Comparison of ENCODE assay signal across 9 mouse cellular contexts in genomic region chr3:66970661-66971331, GRCm38 (mm10). TPM values are rescaled to one million over a fixed set of nuclear protein-coding genes. Genes with fewer than 3 reads are reported as not detected.
DNase-seq lines count a peak whose midpoint lies in the region; ATAC-seq lines count a peak whose summit lies in the region.
"Had no signal": no experiment of that assay in that cellular context is flagged by ENCODE, and none has a peak within 500 bp of the region (broad histone marks: within the 10 kb centered on the region; RNA-seq: fewer than 3 reads in every experiment).

No protein-coding gene starts in this region.

- intact Hi-C loops in heart, postnatal 25 days (cut with DNase I) = no loop called here

- no peak for DNase-seq in heart, postnatal 25 days (ENCODE audit: low spot score)
- DNase-seq in embryonic facial prominence, embryonic 11.5 days (ENCODE audit: low spot score) = no peak
- DNase-seq in neural tube, embryonic 10.5 days (ENCODE audit: extremely low spot score, low spot score) = peak; percentile 55
- no peak for DNase-seq in urinary bladder, postnatal 14 days (ENCODE audit: low spot score)
- DNase-seq in adrenal gland, adult 18-20 months (ENCODE audit: low spot score in 2 of 2) = no peak
- DNase-seq in layer of hippocampus, adult 11-12 months (ENCODE audit: low spot score) = no peak

- peak overlapping the region; percentile 32 for H3K4me2 ChIP-seq in heart, embryonic 14.5 days (ENCODE audit: low read length)
- H3K4me2 ChIP-seq in embryonic facial prominence, embryonic 11.5 days (ENCODE audit: low read depth, low read length) = peak overlapping the region; percentile 29
- H3K4me2 ChIP-seq in hindbrain, embryonic 16.5 days (ENCODE audit: low read length) = peak overlapping the region; percentile 25

- H3K27me3 ChIP-seq in heart, embryonic 14.5 days (ENCODE audit: control insufficient read depth, insufficient read depth, low read length) = peaks cover 72% of the 10 kb centered on the region
- H3K27me3 ChIP-seq in embryonic facial prominence, embryonic 11.5 days (ENCODE audit: control insufficient read depth, insufficient read depth, low read length) = peaks cover 37% of the 10 kb centered on the region
- H3K27me3 ChIP-seq in hindbrain, embryonic 16.5 days (replicated peaks; ENCODE audit: control insufficient read depth, insufficient read depth, low read length) = peaks cover 51% of the 10 kb centered on the region

- H3K9ac ChIP-seq in heart, embryonic 14.5 days (ENCODE audit: low read length) = no peak overlapping the region
- 0 out of 2 replicates have a peak overlapping the region, but pooled peaks have one; percentile 2 for H3K9ac ChIP-seq in embryonic facial prominence, embryonic 11.5 days (replicated peaks; ENCODE audit: low read length)
- no peak overlapping the region for H3K9ac ChIP-seq in hindbrain, embryonic 16.5 days (ENCODE audit: low read depth, low read length)

- H3K9me3 ChIP-seq in heart, embryonic 14.5 days (ENCODE audit: control insufficient read depth, low read length) = no peaks in the 10 kb centered on the region
- no peaks in the 10 kb centered on the region for H3K9me3 ChIP-seq in embryonic facial prominence, embryonic 11.5 days (replicated peaks; ENCODE audit: control insufficient read depth, low read length)
- no peaks in the 10 kb centered on the region for H3K9me3 ChIP-seq in hindbrain, embryonic 16.5 days (ENCODE audit: control insufficient read depth, low read length)

- H3K4me1 ChIP-seq in heart, embryonic 14.5 days (ENCODE audit: control insufficient read depth in 2 of 2, insufficient read depth in 2 of 2, low read length in 2 of 2) = peaks cover 6 to 10% of the 10 kb centered on the region in 2 experiments; a peak in 3 of 4 replicates
- peaks cover 4% of the 10 kb centered on the region; the same call in 1 of the 2 replicates for H3K4me1 ChIP-seq in embryonic facial prominence, embryonic 11.5 days (ENCODE audit: control insufficient read depth, insufficient read depth, low read length)
- peaks cover 10% of the 10 kb centered on the region for H3K4me1 ChIP-seq in hindbrain, embryonic 16.5 days (ENCODE audit: control insufficient read depth, insufficient read depth, low read depth, low read length)

- no peak overlapping the region for H3K27ac ChIP-seq in heart, embryonic 14.5 days (replicated peaks in 1 of 2; ENCODE audit: control insufficient read depth in 1 of 2, insufficient read depth in 1 of 2, low read depth in 2 of 2, low read length in 2 of 2)
- H3K27ac ChIP-seq in embryonic facial prominence, embryonic 11.5 days (replicated peaks; ENCODE audit: low read depth, low read length) = no peak overlapping the region
- no peak overlapping the region for H3K27ac ChIP-seq in hindbrain, embryonic 16.5 days (ENCODE audit: low read depth, low read length)

- WGBS in heart, embryonic 14.5 days = 1% methylated on average over 29 of the region's 29 CpGs
- WGBS in embryonic facial prominence, embryonic 11.5 days = 1% methylated on average over 29 of the region's 29 CpGs
- WGBS in hindbrain, embryonic 16.5 days = 1% methylated on average over 29 of the region's 29 CpGs

- no peaks in the 10 kb centered on the region for H3K36me3 ChIP-seq in heart, embryonic 14.5 days (ENCODE audit: control insufficient read depth, insufficient read depth, low read length)
- no peaks in the 10 kb centered on the region for H3K36me3 ChIP-seq in embryonic facial prominence, embryonic 11.5 days (replicated peaks; ENCODE audit: control insufficient read depth, insufficient read depth, low read depth, low read length)
- H3K36me3 ChIP-seq in hindbrain, embryonic 16.5 days (ENCODE audit: control insufficient read depth, insufficient read depth, low read length) = no peaks in the 10 kb centered on the region
- H3K36me3 ChIP-seq: G1E had no signal

- no peak; the same call in 1 of the 2 replicates for ATAC-seq in heart, embryonic 14.5 days (ENCODE audit: insufficient number of reproducible peaks, insufficient read depth, low FRiP score, low read depth)
- 0 out of 2 replicates have a peak, but pooled peaks have one; percentile 14 for ATAC-seq in embryonic facial prominence, embryonic 11.5 days (replicated peaks; ENCODE audit: insufficient number of reproducible peaks, low FRiP score, low TSS enrichment, low read depth)
- peak; percentile 40 for ATAC-seq in hindbrain, embryonic 16.5 days

- H3K4me3 ChIP-seq in heart, embryonic 14.5 days (ENCODE audit: control insufficient read depth in 1 of 2, insufficient read depth in 1 of 2, low read depth in 1 of 2, low read length in 2 of 2) = peak overlapping the region; percentile 7 to 23; a peak in 2 of 4 replicates
- H3K4me3 ChIP-seq in embryonic facial prominence, embryonic 11.5 days (ENCODE audit: low read depth, low read length) = peak overlapping the region; percentile 21; the same call in 1 of the 2 replicates
- 0 out of 2 replicates have a peak overlapping the region, but pooled peaks have one; percentile 1 for H3K4me3 ChIP-seq in hindbrain, embryonic 16.5 days (ENCODE audit: low read length)

RNA-seq across cellular contexts. Expression of gene Rsrc1, which starts 10.4 kb away (rescaled TPM):
- polyA plus RNA-seq in heart, embryonic 14.5 days (2014; fragmentation: Nextera tagmentation; extraction: Ambion mirVana) = 23.6 and 27.0 TPM in 2 replicates
- total RNA-seq in heart, postnatal 25 days (2021) = 10 to 100 TPM in 1 of 2 experiments, 1 to 10 TPM in 1; 8.9 to 13.8 TPM
- polyA plus RNA-seq in embryonic facial prominence, embryonic 11.5 days (2014; fragmentation: Nextera tagmentation; extraction: Ambion mirVana) = 52.5 and 54.8 TPM in 2 replicates
- 30.4 and 31.5 TPM in 2 replicates for polyA plus RNA-seq in hindbrain, embryonic 16.5 days (2015; fragmentation: Nextera tagmentation; extraction: Ambion mirVana)
- 10 to 100 TPM; 26.9 to 31.2 TPM for total RNA-seq in adrenal gland, adult 18-20 months (2021)

RNA-seq across cellular contexts. Expression of gene Shox2, which starts 10.8 kb away (rescaled TPM):
- polyA plus RNA-seq in heart, embryonic 14.5 days (2014; fragmentation: Nextera tagmentation; extraction: Ambion mirVana) = 3.4 and 11.3 TPM in 2 replicates
- total RNA-seq in heart, postnatal 25 days (2021) = 1 to 10 TPM; 1.0 to 1.1 TPM
- 19.3 and 20.7 TPM in 2 replicates for polyA plus RNA-seq in embryonic facial prominence, embryonic 11.5 days (2014; fragmentation: Nextera tagmentation; extraction: Ambion mirVana)
- 17.5 and 23.5 TPM in 2 replicates for polyA plus RNA-seq in hindbrain, embryonic 16.5 days (2015; fragmentation: Nextera tagmentation; extraction: Ambion mirVana)
- 1 to 10 TPM; 1.8 TPM for total RNA-seq in adrenal gland, adult 18-20 months (2021)
